Mouse (Mus musculus): Measurements from ENCODE around the gene Eif2a. TPM values are rescaled to one million over a fixed set of nuclear protein-coding genes. Genes with fewer than 3 reads are reported as not detected.

Eif2a gene
- polyA plus RNA-seq, 1 experiment from 2014 or later, result 57.0 TPM

DNA sequence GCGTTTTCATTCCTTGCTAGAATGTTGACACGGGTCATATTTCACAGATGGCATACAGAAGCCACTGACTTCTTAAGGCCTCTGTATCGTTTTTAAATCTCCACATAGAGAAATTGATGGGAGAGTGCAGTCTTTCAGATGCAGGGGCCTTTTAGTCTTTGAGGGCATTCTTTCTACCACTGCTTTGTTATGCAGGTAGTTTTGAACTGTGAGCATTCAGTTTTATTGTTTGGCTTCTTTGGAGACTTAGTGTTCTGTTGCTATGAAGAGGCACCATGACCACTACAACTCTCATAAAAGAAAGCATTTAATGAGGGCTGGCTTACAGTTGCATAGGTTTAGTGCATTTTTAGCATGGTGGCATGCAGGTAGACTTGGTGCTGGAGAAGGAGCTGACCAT, 11.0 kb downstream of the Eif2a start:
- Histone ChIP-seq H3K4me1 (no peaks in the 10 kb centered on the region), H3K9me3 (no peaks in the 10 kb centered on the region), H3K4me3 (no peak overlapping the region), H3K27me3 (ENCODE audit: poor library complexity, severe bottlenecking) (no peaks in the 10 kb centered on the region), H3K27ac (no peak overlapping the region), H3K36me3 (replicated peaks) (peaks cover 82% of the 10 kb centered on the region)
- no peak for DNase-seq (ENCODE audit: extremely low spot score, low spot score)
- WGBS, result 92% methylated on average over 3 of the region's 3 CpGs

DNA sequence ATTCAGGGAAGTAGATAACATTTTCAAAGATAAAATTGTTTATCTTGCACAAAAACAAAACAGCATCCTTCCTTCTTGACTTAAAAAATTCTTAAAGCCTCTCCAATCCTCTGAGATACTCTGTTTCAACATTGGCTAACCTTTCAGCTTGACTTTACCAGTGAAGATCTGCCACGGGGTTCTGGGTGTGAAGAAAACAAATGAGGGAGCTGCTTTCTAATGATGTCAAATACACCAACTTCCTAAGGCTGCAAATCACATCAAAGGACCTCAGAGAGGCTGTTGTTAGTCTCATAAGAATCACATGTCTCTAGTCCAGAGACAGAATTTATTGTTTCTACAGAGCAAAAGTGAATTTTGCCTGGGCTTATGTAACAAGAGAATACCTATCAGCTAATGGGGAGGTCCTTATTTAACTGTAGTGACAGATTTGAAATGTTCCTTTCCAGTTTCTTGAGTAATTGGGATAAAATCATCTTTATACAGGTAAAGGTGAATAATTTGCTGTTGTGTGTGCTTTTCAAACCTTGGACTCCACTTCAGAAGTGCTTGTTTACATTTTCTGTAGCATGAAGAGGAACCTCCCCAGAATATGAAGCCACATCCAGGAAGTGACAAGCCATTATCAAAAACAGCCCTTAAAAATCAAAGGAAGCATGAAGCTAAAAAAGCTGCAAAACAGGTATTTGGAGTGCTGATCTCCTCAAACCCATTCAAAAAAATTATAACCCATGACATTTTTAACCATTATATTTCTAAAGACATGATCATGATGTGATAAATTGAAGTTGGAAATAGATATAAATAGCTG, 26.6 kb downstream of the Eif2a start:
- Histone ChIP-seq H3K4me1 (no peaks in the 10 kb centered on the region), H3K27me3 (ENCODE audit: poor library complexity, severe bottlenecking) (no peaks in the 10 kb centered on the region), H3K27ac (no peak overlapping the region), H3K36me3 (replicated peaks) (peaks cover 94% of the 10 kb centered on the region), H3K9me3 (no peaks in the 10 kb centered on the region), H3K4me3 (no peak overlapping the region)
- no peak for DNase-seq (ENCODE audit: extremely low spot score, low spot score)
- WGBS, result 84% methylated on average over 1 of the region's 1 CpGs

DNA sequence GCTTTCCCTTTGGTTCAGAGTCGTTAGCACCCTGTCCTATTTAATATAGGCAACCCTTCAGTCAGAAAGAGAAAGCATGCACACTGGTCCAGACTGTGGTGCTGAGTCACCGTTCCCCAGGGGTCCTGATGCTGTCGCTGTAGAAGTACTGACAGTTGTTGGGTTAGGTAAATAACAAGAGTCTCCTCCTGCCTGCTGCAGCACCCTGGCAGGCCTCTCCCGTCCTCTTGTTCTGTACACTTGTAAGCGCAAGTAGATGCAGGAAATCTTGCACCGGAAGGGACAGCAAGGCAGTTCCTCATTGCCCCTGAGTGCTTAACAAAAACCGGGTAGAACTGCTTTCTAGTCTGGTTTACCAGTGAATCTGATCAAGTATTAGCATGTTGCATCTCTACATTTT, 31.0 kb downstream of the Eif2a start:
- no peaks in the 10 kb centered on the region for H3K27me3 ChIP-seq (ENCODE audit: poor library complexity, severe bottlenecking)
- no peak for DNase-seq (ENCODE audit: extremely low spot score, low spot score)
- 87% methylated on average over 7 of the region's 7 CpGs for WGBS
- H3K9me3 ChIP-seq, result no peaks in the 10 kb centered on the region
- H3K4me3 ChIP-seq, result no peak overlapping the region
- peaks cover 6% of the 10 kb centered on the region; the same call in 1 of the 2 replicates for H3K4me1 ChIP-seq
- H3K36me3 ChIP-seq (replicated peaks), result peaks cover 68% of the 10 kb centered on the region
- no peak overlapping the region for H3K27ac ChIP-seq

DNA sequence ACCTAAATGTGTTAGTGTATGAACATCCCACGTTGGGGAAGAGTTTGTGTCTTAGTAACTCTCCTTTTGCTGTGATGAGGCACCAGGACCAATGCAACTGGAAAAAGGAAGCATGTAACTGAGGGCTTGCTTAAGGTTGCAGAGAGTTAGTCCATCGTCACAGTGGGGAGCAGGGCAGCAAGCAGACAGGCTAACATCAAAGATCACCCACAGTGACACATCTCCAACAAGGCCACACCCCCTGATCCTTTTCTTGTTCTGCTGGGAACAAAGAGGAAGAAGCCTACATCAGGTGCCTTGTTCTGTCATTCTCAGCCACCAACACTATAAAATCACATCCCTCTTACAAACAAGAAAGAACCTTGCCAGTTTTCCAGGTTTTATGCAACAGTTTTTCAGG, 34.3 kb downstream of the Eif2a start:
- peaks cover 36% of the 10 kb centered on the region for H3K36me3 ChIP-seq (replicated peaks)
- peaks cover 3% of the 10 kb centered on the region; the same call in 1 of the 2 replicates for H3K9me3 ChIP-seq
- peaks cover 6% of the 10 kb centered on the region; the same call in 1 of the 2 replicates for H3K4me1 ChIP-seq
- H3K4me3 ChIP-seq, result no peak overlapping the region
- DNase-seq (ENCODE audit: extremely low spot score, low spot score), result no peak
- no peaks in the 10 kb centered on the region for H3K27me3 ChIP-seq (ENCODE audit: poor library complexity, severe bottlenecking)
- H3K27ac ChIP-seq, result no peak overlapping the region
- whole genome bisulfite sequencing, result 28% methylated on average over 2 of the region's 2 CpGs

DNA sequence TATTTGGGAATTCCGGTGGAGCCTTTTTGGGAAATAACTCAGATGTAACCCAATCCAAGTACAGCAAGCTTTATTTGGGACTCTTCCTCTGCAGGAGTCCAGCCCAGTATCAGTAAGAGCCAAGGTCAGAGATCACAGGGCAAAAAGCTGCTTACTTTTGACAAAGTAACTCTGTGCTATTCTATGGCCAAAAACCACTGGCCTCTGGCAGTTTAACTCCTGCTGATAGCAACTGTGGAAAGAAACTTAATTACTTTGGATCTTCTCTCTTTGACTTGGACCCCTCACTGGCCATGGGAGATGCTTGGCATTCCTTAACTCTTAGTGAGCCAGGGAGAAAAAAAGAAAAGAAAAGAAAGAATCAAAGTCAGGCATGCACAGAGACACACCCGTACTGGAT, 35.8 kb downstream of the Eif2a start:
- H3K27ac ChIP-seq, result no peak overlapping the region
- no peak for DNase-seq (ENCODE audit: extremely low spot score, low spot score)
- peaks cover 3% of the 10 kb centered on the region; the same call in 1 of the 2 replicates for H3K9me3 ChIP-seq
- H3K4me1 ChIP-seq, result peaks cover 6% of the 10 kb centered on the region; the same call in 1 of the 2 replicates
- 23% methylated on average over 2 of the region's 2 CpGs for WGBS
- peaks cover 20% of the 10 kb centered on the region for H3K36me3 ChIP-seq (replicated peaks)
- no peaks in the 10 kb centered on the region for H3K27me3 ChIP-seq (ENCODE audit: poor library complexity, severe bottlenecking)
- no peak overlapping the region for H3K4me3 ChIP-seq

DNA sequence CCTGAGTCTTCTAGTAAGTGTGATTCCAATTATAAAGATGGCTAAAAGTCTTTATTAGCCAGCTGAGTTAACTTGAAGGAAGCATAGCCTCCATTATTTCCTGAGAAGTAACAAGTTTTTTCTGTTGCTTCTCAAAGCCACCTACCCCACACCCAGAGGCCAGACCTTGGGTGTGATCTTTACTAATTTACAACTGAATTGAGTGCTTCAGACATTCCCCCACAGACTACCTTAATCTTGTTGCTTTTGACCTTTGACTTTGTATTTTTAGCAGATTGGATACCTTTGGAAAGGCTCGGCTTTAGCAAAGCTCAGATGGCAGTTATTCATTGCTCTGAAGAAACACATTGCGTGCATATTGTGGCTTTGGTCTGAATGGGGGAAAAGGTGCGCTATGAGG, 45.2 kb downstream of the Eif2a start:
- H3K4me1 ChIP-seq, result no peaks in the 10 kb centered on the region
- H3K4me3 ChIP-seq, result no peak overlapping the region
- WGBS, result 84% methylated on average over 3 of the region's 3 CpGs
- H3K27ac ChIP-seq, result no peak overlapping the region
- no peak for DNase-seq (ENCODE audit: extremely low spot score, low spot score)
- no peaks in the 10 kb centered on the region for H3K36me3 ChIP-seq (replicated peaks)
- no peaks in the 10 kb centered on the region for H3K27me3 ChIP-seq (ENCODE audit: poor library complexity, severe bottlenecking)
- no peaks in the 10 kb centered on the region for H3K9me3 ChIP-seq

DNA sequence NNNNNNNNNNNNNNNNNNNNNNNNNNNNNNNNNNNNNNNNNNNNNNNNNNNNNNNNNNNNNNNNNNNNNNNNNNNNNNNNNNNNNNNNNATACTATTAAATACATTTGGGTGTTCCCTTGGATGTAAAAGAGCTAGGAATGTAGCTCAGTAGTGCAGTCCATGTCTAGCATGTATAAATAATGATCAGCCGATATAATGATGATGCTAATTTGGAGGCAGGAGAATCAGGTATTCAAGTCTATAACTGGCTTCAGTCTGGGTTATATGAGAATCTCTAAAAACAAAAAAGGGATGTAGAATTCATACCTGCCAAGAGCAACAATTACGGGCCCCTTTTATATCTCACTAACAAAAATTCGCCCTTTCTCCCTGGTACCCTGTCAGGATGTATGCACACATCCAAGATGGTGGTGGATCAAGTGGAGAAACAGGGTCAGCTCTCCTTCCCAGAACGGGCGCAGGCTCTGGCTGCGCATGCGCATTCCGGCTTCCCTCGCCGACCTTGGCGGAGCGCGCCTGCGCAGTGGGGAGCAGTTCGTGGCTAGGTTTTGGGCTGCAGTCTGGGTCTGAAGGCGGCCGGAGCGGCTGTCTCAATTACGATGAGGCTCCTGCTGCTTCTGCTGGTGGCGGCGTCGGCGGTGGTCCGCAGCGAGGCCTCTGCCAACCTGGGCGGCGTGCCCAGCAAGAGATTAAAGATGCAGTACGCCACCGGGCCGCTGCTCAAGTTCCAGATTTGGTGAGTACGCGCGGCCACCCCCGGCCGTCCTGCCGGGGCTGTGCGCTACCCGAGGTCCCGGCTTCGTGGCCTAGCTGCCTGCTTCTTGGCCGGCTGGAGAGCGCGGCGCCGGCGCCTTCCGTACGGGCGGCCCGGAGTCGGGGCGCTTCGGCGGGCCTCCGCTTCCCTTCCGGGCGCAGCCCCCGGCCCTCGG, 50.8 kb downstream of the Eif2a start, which contains the start of gene Selenot:
Selenot (plus strand) TSS at position 500 of the 930 bp plus-strand sequence.
- WGBS, result 2% methylated on average over 59 of the region's 59 CpGs
- peak; percentile 96 for DNase-seq (ENCODE audit: extremely low spot score, low spot score)
- Histone ChIP-seq H3K4me3 (peak within 1 kb of the TSS; percentile 94), H3K27ac (peak within 1 kb of the TSS; percentile 99), H3K27me3 (ENCODE audit: poor library complexity, severe bottlenecking) (no peaks in the 10 kb centered on the region), H3K36me3 (replicated peaks) (peaks cover 30% of the 10 kb centered on the region), H3K4me1 (peaks cover 13% of the 10 kb centered on the region), H3K9me3 (no peaks in the 10 kb centered on the region; the same call in 1 of the 2 replicates)

DNA sequence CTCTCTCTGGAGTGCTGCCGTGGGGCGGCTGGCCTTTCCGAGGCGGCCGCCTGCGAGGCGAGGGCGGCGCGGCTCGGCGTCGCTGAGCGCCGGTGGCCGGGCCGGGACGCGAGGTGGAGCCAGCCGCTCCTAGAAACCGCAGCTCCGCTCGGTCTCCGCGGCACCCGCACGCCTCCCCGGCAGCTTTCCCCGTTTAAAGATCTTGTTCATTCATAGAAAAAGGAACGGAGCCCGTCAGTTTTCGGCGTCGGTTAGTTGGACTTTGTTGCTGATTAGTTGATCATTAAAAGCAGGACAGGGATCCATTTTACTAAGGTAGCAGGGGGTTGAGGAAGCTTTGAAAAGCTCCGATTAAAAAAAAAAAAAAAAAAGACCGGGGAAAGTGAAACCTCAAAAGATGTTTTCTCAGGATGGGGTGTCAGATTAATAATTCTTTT, 51.5 kb downstream of the Eif2a start:
- peaks cover 13% of the 10 kb centered on the region for H3K4me1 ChIP-seq
- no peaks in the 10 kb centered on the region; the same call in 1 of the 2 replicates for H3K9me3 ChIP-seq
- no peaks in the 10 kb centered on the region for H3K27me3 ChIP-seq (ENCODE audit: poor library complexity, severe bottlenecking)
- peak; percentile 67 for DNase-seq (ENCODE audit: extremely low spot score, low spot score)
- peaks cover 36% of the 10 kb centered on the region for H3K36me3 ChIP-seq (replicated peaks)
- peak overlapping the region; percentile 94 for H3K4me3 ChIP-seq
- WGBS, result under 1% methylated on average over 36 of the region's 36 CpGs
- H3K27ac ChIP-seq, result peak overlapping the region; percentile 99

DNA sequence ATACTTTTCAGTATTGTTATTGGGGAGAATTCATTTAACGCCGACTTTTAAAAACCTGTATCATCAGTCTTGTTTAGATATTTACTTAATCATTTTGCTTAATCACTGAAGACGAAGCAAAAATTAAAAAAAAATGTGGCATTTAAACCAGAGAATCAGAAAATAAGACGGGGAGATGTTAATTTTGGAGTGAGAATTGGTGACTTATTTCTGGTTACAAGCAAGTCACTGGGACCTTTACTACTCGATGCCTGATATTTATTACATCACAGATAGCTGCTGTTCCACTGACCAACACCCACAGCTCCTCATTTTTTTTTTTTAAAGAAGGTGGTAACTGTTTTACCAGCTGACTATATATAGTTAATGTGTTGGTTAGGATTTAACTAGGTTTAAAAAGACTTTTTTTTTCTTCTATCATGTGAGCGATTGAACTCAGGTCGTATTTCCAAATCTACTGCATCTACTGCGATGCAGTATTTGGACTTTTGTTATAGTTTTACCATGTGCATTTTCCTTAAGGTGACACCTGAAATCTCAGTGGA, 52.0 kb downstream of the Eif2a start:
- H3K36me3 ChIP-seq (replicated peaks), result peaks cover 41% of the 10 kb centered on the region
- no peaks in the 10 kb centered on the region for H3K27me3 ChIP-seq (ENCODE audit: poor library complexity, severe bottlenecking)
- peak overlapping the region; percentile 94 for H3K4me3 ChIP-seq
- H3K27ac ChIP-seq, result peak overlapping the region; percentile 99
- peaks cover 13% of the 10 kb centered on the region for H3K4me1 ChIP-seq
- no peaks in the 10 kb centered on the region; the same call in 1 of the 2 replicates for H3K9me3 ChIP-seq
- WGBS, result 32% methylated on average over 8 of the region's 8 CpGs
- no peak for DNase-seq (ENCODE audit: extremely low spot score, low spot score)

DNA sequence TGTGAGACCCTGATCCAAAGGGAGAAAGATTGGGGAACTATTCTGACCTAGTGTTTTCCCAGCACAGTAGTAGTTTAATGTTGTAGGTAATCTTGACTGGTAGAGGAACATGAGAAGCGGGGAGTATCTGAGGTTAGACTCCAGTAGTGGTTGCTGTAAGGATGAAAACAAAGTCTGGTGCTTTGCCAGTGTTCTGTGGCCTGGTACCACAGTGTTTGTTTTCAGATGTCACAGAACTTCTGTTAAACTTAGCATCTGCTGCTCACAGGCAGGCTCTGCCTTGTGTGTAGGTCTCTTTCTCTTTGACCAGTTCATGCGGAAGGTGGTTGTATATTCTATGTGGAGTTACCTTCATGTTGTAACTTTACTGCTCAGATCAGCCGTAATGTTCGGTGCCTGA, 55.9 kb downstream of the Eif2a start:
- H3K4me1 ChIP-seq, result peaks cover 8% of the 10 kb centered on the region
- DNase-seq (ENCODE audit: extremely low spot score, low spot score), result no peak
- H3K4me3 ChIP-seq, result no peak overlapping the region
- H3K9me3 ChIP-seq, result no peaks in the 10 kb centered on the region; the same call in 1 of the 2 replicates
- 95% methylated on average over 4 of the region's 4 CpGs for WGBS
- H3K36me3 ChIP-seq (replicated peaks), result peaks cover 64% of the 10 kb centered on the region
- H3K27ac ChIP-seq, result no peak overlapping the region
- H3K27me3 ChIP-seq (ENCODE audit: poor library complexity, severe bottlenecking), result no peaks in the 10 kb centered on the region

DNA sequence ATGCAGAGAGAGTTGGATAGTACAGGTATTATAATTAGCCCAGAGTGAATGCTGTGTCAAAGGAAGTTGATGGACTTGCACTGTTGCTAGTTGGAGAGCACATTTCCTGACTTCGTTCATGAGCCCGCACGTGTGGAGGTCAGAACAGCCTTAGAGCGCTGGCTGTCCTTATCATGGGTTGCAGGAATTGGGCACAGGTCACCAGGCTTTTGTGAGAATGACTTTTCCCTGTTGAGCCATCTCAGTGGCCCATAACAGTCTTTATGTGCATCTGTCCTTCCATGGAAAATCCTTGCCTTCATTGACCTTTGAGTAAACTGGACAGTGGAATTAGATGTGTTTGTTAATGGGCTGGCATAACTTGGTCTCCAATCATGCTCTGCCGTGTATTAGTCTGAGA, 56.7 kb downstream of the Eif2a start:
- 92% methylated on average over 5 of the region's 5 CpGs for WGBS
- no peak for DNase-seq (ENCODE audit: extremely low spot score, low spot score)
- no peak overlapping the region for H3K4me3 ChIP-seq
- H3K27ac ChIP-seq, result no peak overlapping the region
- H3K9me3 ChIP-seq, result no peaks in the 10 kb centered on the region; the same call in 1 of the 2 replicates
- H3K27me3 ChIP-seq (ENCODE audit: poor library complexity, severe bottlenecking), result no peaks in the 10 kb centered on the region
- peaks cover 72% of the 10 kb centered on the region for H3K36me3 ChIP-seq (replicated peaks)
- peaks cover 8% of the 10 kb centered on the region for H3K4me1 ChIP-seq

DNA sequence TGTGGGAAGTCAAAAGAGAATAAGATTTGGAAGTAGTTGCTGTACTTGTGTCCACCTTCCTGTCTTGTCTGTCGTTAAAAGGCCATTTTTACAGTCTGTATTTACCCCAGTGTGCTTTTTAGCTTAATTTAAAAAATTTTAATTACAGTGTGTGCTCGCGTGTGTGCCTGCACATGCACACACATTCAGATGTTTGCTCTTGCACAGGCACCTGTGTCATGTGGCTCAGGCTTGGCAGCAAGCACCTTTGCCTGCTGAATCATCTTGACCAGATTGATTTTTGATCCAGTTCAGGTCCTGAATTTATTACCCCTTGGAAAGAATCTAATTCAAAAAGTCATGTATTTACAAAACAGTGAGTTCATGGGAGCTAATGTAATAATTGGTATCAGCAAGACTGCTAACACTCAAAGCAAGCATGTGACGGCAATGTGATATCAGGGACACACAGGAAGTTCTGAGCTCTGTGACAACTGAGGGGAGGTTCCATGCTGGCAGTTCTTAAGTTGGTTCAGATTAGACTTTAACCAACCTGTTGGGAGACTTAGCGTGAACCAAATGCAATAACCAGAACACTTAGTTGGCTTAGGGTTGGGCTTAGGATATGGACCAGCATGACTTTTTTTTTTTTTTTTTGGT, 57.3 kb downstream of the Eif2a start:
- Histone ChIP-seq H3K27me3 (ENCODE audit: poor library complexity, severe bottlenecking) (no peaks in the 10 kb centered on the region), H3K4me1 (peaks cover 5% of the 10 kb centered on the region), H3K4me3 (no peak overlapping the region), H3K9me3 (no peaks in the 10 kb centered on the region; the same call in 1 of the 2 replicates), H3K27ac (no peak overlapping the region), H3K36me3 (replicated peaks) (peaks cover 78% of the 10 kb centered on the region)
- WGBS, result 89% methylated on average over 5 of the region's 5 CpGs
- DNase-seq (ENCODE audit: extremely low spot score, low spot score), result no peak
